Mouse (Mus musculus) MEL (cell line): Measurements from ENCODE around the gene 4933416C03Rik. TPM values are rescaled to one million over a fixed set of nuclear protein-coding genes. Genes with fewer than 3 reads are reported as not detected.

ENCODE experiments used
- DNase-seq: peaks from one replicate; pipeline ENCODE4 v3.0.0; 2011; ENCODE audit warnings: low read depth, low spot score
- H3K27ac ChIP-seq: 2 replicates; pipeline ENCODE4 v1.5.1; 2012; ENCODE audit warnings: low read depth, mild to moderate bottlenecking, control low read depth, low read length, moderate library complexity; ENCODE audit not compliant: control insufficient read depth
- H3K27me3 ChIP-seq, 2 experiments: fragments of 150-350 bp in 1 of 2; sonication (generic) in 1 of 2; 2 replicates each; pipeline ENCODE4 v1.6.1; 2012; ENCODE audit warnings: low read length in 2 of 2, mild to moderate bottlenecking in 2 of 2, improper control_type of control experiment in 1 of 2, moderate library complexity in 1 of 2; ENCODE audit not compliant: insufficient read depth in 2 of 2, control insufficient read depth in 1 of 2
- H3K36me3 ChIP-seq, 2 experiments: 2 replicates each; pipeline ENCODE4 v1.6.1; 2012 to 2014; ENCODE audit warnings: low read length in 2 of 2, improper control_type of control experiment in 1 of 2, inconsistent platforms in 1 of 2, mild to moderate bottlenecking in 1 of 2; ENCODE audit not compliant: insufficient read depth in 2 of 2, control insufficient read depth in 1 of 2
- H3K4me1 ChIP-seq, 2 experiments: fragments of 150-350 bp in 1 of 2; sonication (generic) in 1 of 2; 2 replicates each; pipeline ENCODE4 v1.6.1; 2012; ENCODE audit warnings: low read length in 2 of 2, improper control_type of control experiment in 1 of 2, mild to moderate bottlenecking in 1 of 2; ENCODE audit not compliant: insufficient read depth in 2 of 2, control insufficient read depth in 1 of 2
- H3K4me3 ChIP-seq, 2 experiments: fragments of 150-350 bp in 1 of 2; sonication (generic) in 1 of 2; 2 replicates each; pipeline ENCODE4 v1.5.1; 2012; ENCODE audit warnings: low read depth in 2 of 2, low read length in 2 of 2, mild to moderate bottlenecking in 2 of 2, moderate library complexity in 2 of 2, control low read depth in 1 of 2, improper control_type of control experiment in 1 of 2; ENCODE audit not compliant: control insufficient read depth in 1 of 2, insufficient read depth in 1 of 2
- H3K79me2 ChIP-seq: 2 replicates; pipeline ENCODE4 v1.6.1; 2012; ENCODE audit warnings: mild to moderate bottlenecking, low read length, moderate library complexity; ENCODE audit not compliant: control insufficient read depth, poor library complexity, insufficient read depth
- H3K9ac ChIP-seq: 2 replicates; pipeline ENCODE4 v1.6.1; 2012; ENCODE audit warnings: low read depth, mild to moderate bottlenecking, control low read depth, low read length, moderate library complexity; ENCODE audit not compliant: control insufficient read depth, poor library complexity, severe bottlenecking
- H3K9me3 ChIP-seq: fragments of 150-350 bp; sonication (generic); replicated peaks from 2 replicates; pipeline ENCODE4 v1.6.1; 2012; ENCODE audit warnings: mild to moderate bottlenecking, low read length, improper control_type of control experiment, moderate library complexity; ENCODE audit not compliant: insufficient read depth
- ELF1 ChIP-seq: IDR thresholded peaks from 2 replicates; pipeline ENCODE4 v1.6.1; 2014; ENCODE audit warnings: low read depth, mild to moderate bottlenecking, inconsistent platforms, low read length, improper control_type of control experiment, moderate library complexity
- GABPA ChIP-seq: IDR thresholded peaks from 2 replicates; pipeline ENCODE4 v1.6.1; 2012; ENCODE audit warnings: low read depth, mild to moderate bottlenecking, inconsistent platforms, low read length, improper control_type of control experiment, moderate library complexity
- GATA1 ChIP-seq: IDR thresholded peaks from 2 replicates; pipeline ENCODE4 v1.6.1; 2011; ENCODE audit warnings: low read depth, low read length, improper control_type of control experiment
- JUND ChIP-seq: IDR thresholded peaks from 2 replicates; pipeline ENCODE4 v1.6.1; 2011; ENCODE audit warnings: low read depth, mild to moderate bottlenecking, improper control_type of control experiment, low read length
- MEF2A ChIP-seq: IDR thresholded peaks from 2 replicates; pipeline ENCODE4 v1.6.1; 2014; ENCODE audit warnings: low read depth, mild to moderate bottlenecking, inconsistent platforms, low read length, improper control_type of control experiment; ENCODE audit not compliant: poor library complexity, insufficient replicate concordance, severe bottlenecking; ENCODE audit errors: extremely low read depth
- MXI1 ChIP-seq: IDR thresholded peaks from 2 replicates; pipeline ENCODE4 v1.6.1; 2011; ENCODE audit warnings: mild to moderate bottlenecking, low read depth, low read length, improper control_type of control experiment
- MYC ChIP-seq: IDR thresholded peaks from 2 replicates; pipeline ENCODE4 v1.6.1; 2011; ENCODE audit warnings: low read depth, mild to moderate bottlenecking, low read length, improper control_type of control experiment, moderate library complexity
- POLR2A ChIP-seq, 2 experiments: IDR thresholded peaks; 2 replicates each; pipeline ENCODE4 v1.6.1; 2011 to 2012; ENCODE audit warnings: low read length in 2 of 2, mild to moderate bottlenecking in 2 of 2, control low read depth in 1 of 2, improper control_type of control experiment in 1 of 2, low read depth in 1 of 2, moderate library complexity in 1 of 2; ENCODE audit not compliant: control insufficient read depth in 1 of 2, insufficient read depth in 1 of 2, poor library complexity in 1 of 2
- POLR2AphosphoS5 ChIP-seq: IDR thresholded peaks from 2 replicates; pipeline ENCODE4 v1.6.1; 2012; ENCODE audit warnings: low read depth, borderline replicate concordance, mild to moderate bottlenecking, inconsistent platforms, low read length, moderate library complexity, mixed read lengths
- SMC3 ChIP-seq: IDR thresholded peaks from 2 replicates; pipeline ENCODE4 v1.6.1; 2011; ENCODE audit warnings: low read depth, low read length, improper control_type of control experiment
- TAL1 ChIP-seq: IDR thresholded peaks from 2 replicates; pipeline ENCODE4 v1.6.1; 2012; ENCODE audit warnings: mild to moderate bottlenecking, inconsistent platforms, low read length, moderate library complexity, mixed read lengths
- TCF12 ChIP-seq: IDR thresholded peaks from 2 replicates; pipeline ENCODE4 v1.6.1; 2014; ENCODE audit warnings: low read depth, mild to moderate bottlenecking, inconsistent platforms, low read length, improper control_type of control experiment, moderate library complexity
- polyA plus RNA-seq, 2 experiments: library from polyadenylated mRNA; stranded (reverse) in 1 of 2; unstranded in 1 of 2; fragments of >175 nt in 1 of 2; fragments of >200 nt in 1 of 2; gene quantifications; 2 replicates each; pipeline versions ENCODE4 v1.2.1 to v1.2.4; 2012; ENCODE audit warnings: low replicate concordance in 2 of 2, low read depth in 1 of 2; ENCODE audit not compliant: insufficient read length in 2 of 2, insufficient read depth in 1 of 2, missing spikeins in 1 of 2
- total RNA-seq: library from RNA; depleted of rRNA; stranded (reverse); fragments of 300-350 nt; gene quantifications from 2 replicates; pipeline ENCODE4 v1.2.3, GENCODE M21; 2012

4933416C03Rik gene
- total and polyA plus RNA-seq, 3 experiments: not detected

GRCm38 (mm10) chr10:116143684-116144083, 30.0 kb upstream of the 4933416C03Rik start:
- H3K36me3 ChIP-seq: no peaks in the 10 kb centered on the region
- TF ChIP-seq ELF1 (no peak), MXI1 (no peak), JUND (no peak), MYC (no peak), SMC3 (no peak), TCF12 (no peak)
- H3K27me3 ChIP-seq: no peaks in the 10 kb centered on the region
- H3K9ac ChIP-seq: no peak overlapping the region
- no peaks in the 10 kb centered on the region for H3K79me2 ChIP-seq
- no peaks in the 10 kb centered on the region for H3K9me3 ChIP-seq
- no peak overlapping the region for H3K4me3 ChIP-seq
- no peaks in the 10 kb centered on the region for H3K4me1 ChIP-seq
- DNase-seq: no peak
- no peak overlapping the region for H3K27ac ChIP-seq

GRCm38 (mm10) chr10:116140226-116140625, 26.5 kb upstream of the 4933416C03Rik start:
- no peak overlapping the region for H3K9ac ChIP-seq
- no peak overlapping the region for H3K4me3 ChIP-seq
- no peak overlapping the region for H3K27ac ChIP-seq
- no peaks in the 10 kb centered on the region for H3K36me3 ChIP-seq
- H3K9me3 ChIP-seq: no peaks in the 10 kb centered on the region
- no peaks in the 10 kb centered on the region for H3K4me1 ChIP-seq
- no peak for DNase-seq
- H3K27me3 ChIP-seq: no peaks in the 10 kb centered on the region
- TF ChIP-seq POLR2AphosphoS5 (no peak), MEF2A (no peak), TAL1 (no peak), GABPA (no peak), POLR2A (IDR thresholded peaks at IDR 0.05; ENCODE audit: control insufficient read depth in 1 of 2, insufficient read depth in 1 of 2, low read depth in 1 of 2, low read length in 2 of 2, poor library complexity in 1 of 2) (no peak)
- TF ChIP-seq, all 39 proteins: peak for 0
- H3K79me2 ChIP-seq: no peaks in the 10 kb centered on the region

- H3K4me1 ChIP-seq: no peaks in the 10 kb centered on the region
- no peaks in the 10 kb centered on the region for H3K27me3 ChIP-seq
- H3K9ac ChIP-seq: no peak overlapping the region
- H3K9me3 ChIP-seq: no peaks in the 10 kb centered on the region
- TF ChIP-seq GABPA (no peak), GATA1 (peak; percentile 71)
- H3K4me3 ChIP-seq: no peak overlapping the region
- H3K79me2 ChIP-seq: no peaks in the 10 kb centered on the region
- no peaks in the 10 kb centered on the region for H3K36me3 ChIP-seq
- H3K27ac ChIP-seq: no peak overlapping the region
- DNase-seq: no peak
These were observed 21.5 kb upstream of the 4933416C03Rik start for GRCm38 (mm10) chr10:116135187-116135586.
